Mouse (Mus musculus): ENCODE data around the gene Olfr1051.
"Not testable (repeated sequence)": the region's sequence is repeated elsewhere in the genome, so short reads cannot be mapped to it uniquely, and the experiment has no call there.

The Olfr1051 gene

GRCm38 (mm10) chr2:86278988-86279387 lies at the start of gene Olfr1051:
TSS of gene Olfr1051 (minus strand) at chr2:86279088.
- not testable (repeated sequence) for DNase-seq (ENCODE audit: low read depth in 2 of 2, low spot score in 2 of 2)

GRCm38 (mm10) chr2:86315184-86315583 lies 36.3 kb upstream of the Olfr1051 start, which contains the start of gene Olfr1053:
TSS of gene Olfr1053 (minus strand) at chr2:86315284.
- no peak for DNase-seq (ENCODE audit: low read depth in 2 of 2, low spot score in 2 of 2)

- no peak for DNase-seq (ENCODE audit: low read depth in 2 of 2, low spot score in 2 of 2)
Measured at GRCm38 (mm10) chr2:86292155-86292554, 13.3 kb upstream of the Olfr1051 start, which contains the start of gene Olfr1052. TSS of gene Olfr1052 (plus strand) at chr2:86292455.

- DNase-seq (ENCODE audit: low read depth in 2 of 2, low spot score in 2 of 2): not testable (repeated sequence)
Measured at GRCm38 (mm10) chr2:86258228-86258627, 20.7 kb downstream of the Olfr1051 start, which contains the start of gene Olfr1049. TSS of gene Olfr1049 (minus strand) at chr2:86258328.

GRCm38 (mm10) chr2:86240189-86240588 lies 38.7 kb downstream of the Olfr1051 start, which contains the start of gene Olfr1048:
TSS of gene Olfr1048 (minus strand) at chr2:86240289.
- DNase-seq (ENCODE audit: low read depth in 2 of 2, low spot score in 2 of 2): no peak

GRCm38 (mm10) chr2:86231301-86231700 lies 47.6 kb downstream of the Olfr1051 start, which contains the start of gene Olfr1047:
TSS of gene Olfr1047 (minus strand) at chr2:86231401.
- DNase-seq (ENCODE audit: low read depth in 2 of 2, low spot score in 2 of 2): no peak

Measured in CD8-positive naive resting alpha-beta T cell, adult 2 months (primary cell).